Mouse (Mus musculus) G1E (cell line): ENCODE results near the gene Commd3.

Experiments
- CTCF ChIP-seq: IDR thresholded peaks from 2 replicates; pipeline ENCODE4 v1.5.1; 2012; ENCODE audit warnings: low read depth, low read length, inconsistent platforms, mixed read lengths
- GATA1 ChIP-seq: IDR thresholded peaks from 2 replicates; pipeline ENCODE4 v1.6.1; 2012; ENCODE audit warnings: borderline replicate concordance, low read length, inconsistent platforms, mixed read lengths
- GATA2 ChIP-seq: IDR thresholded peaks from 2 replicates; pipeline ENCODE4 v1.6.1; 2012; ENCODE audit warnings: low read depth, low read length, inconsistent platforms, borderline replicate concordance
- POLR2AphosphoS5 ChIP-seq: IDR thresholded peaks from 2 replicates; pipeline ENCODE4 v1.6.1; 2012; ENCODE audit warnings: low read depth, low read length, inconsistent platforms; ENCODE audit not compliant: insufficient replicate concordance

GRCm38 (mm10) chr2:18680961-18681360, 8.8 kb downstream of the Commd3 start:
- TF ChIP-seq GATA2 (no peak), CTCF (no peak), GATA1 (no peak), POLR2AphosphoS5 (no peak)
